Mouse (Mus musculus) hindbrain, embryonic 10.5 days (tissue): ENCODE results near the gene Fam171b. TPM values are rescaled to one million over a fixed set of nuclear protein-coding genes. Genes with fewer than 3 reads are reported as not detected.

ENCODE experiments used
- DNase-seq: peaks from one replicate; pipeline ENCODE4 v3.0.0-alpha.2; 2017; ENCODE audit warnings: low spot score
- H3K27ac ChIP-seq: fragments of 300-500 bp; sonication (generic); 2 replicates; pipeline ENCODE4 v1.5.1; 2016; ENCODE audit warnings: mild to moderate bottlenecking, moderate library complexity
- H3K27me3 ChIP-seq: fragments of 300-500 bp; sonication (generic); 2 replicates; pipeline ENCODE4 v1.6.1; 2016; ENCODE audit warnings: mild to moderate bottlenecking; ENCODE audit not compliant: poor library complexity, insufficient read depth, severe bottlenecking
- H3K36me3 ChIP-seq: fragments of 300-500 bp; sonication (generic); 2 replicates; pipeline ENCODE4 v1.6.1; 2016; ENCODE audit warnings: mild to moderate bottlenecking, moderate library complexity
- H3K4me1 ChIP-seq: fragments of 300-500 bp; sonication (generic); replicated peaks from 2 replicates; pipeline ENCODE4 v1.6.1; 2016; ENCODE audit warnings: mild to moderate bottlenecking
- H3K4me3 ChIP-seq: fragments of 300-500 bp; sonication (generic); 2 replicates; pipeline ENCODE4 v1.5.1; 2016; ENCODE audit warnings: mild to moderate bottlenecking, moderate library complexity
- H3K9me3 ChIP-seq: fragments of 300-500 bp; sonication (generic); 2 replicates; pipeline ENCODE4 v1.6.1; 2016; ENCODE audit warnings: mild to moderate bottlenecking, moderate library complexity
- WGBS: fragments of 180-500 bp; shearing (Covaris S2); methylation state at CpG from one replicate; pipeline ENCODE4 v1.1.7; 2016; 5-methylcytosine and 5-hydroxymethylcytosine counted together
- polyA plus RNA-seq: library from polyadenylated mRNA; unstranded; fragments of >200 nt; fragmentation: Nextera tagmentation; extraction: Ambion mirVana; gene quantifications from 2 replicates; pipeline ENCODE4 v1.2.1, GENCODE M21; 2016

Gene Fam171b
- polyA plus RNA-seq, 1 experiment from 2014 or later: 29.1 TPM

- no peaks in the 10 kb centered on the region for H3K9me3 ChIP-seq
- no peaks in the 10 kb centered on the region for H3K36me3 ChIP-seq
- H3K4me1 ChIP-seq: peaks cover 12% of the 10 kb centered on the region
- H3K4me3 ChIP-seq: no peak overlapping the region
- WGBS: 75% methylated on average over 5 of the region's 5 CpGs
- H3K27me3 ChIP-seq: no peaks in the 10 kb centered on the region
- no peak for DNase-seq
- H3K27ac ChIP-seq: no peak overlapping the region
Measured at GRCm38 (mm10) chr2:83825161-83825560, 12.7 kb downstream of the Fam171b start.

GRCm38 (mm10) chr2:83828895-83829539 is 16.6 kb downstream of the Fam171b start:
- H3K36me3 ChIP-seq: no peaks in the 10 kb centered on the region
- no peaks in the 10 kb centered on the region for H3K9me3 ChIP-seq
- DNase-seq: no peak
- no peaks in the 10 kb centered on the region for H3K27me3 ChIP-seq
- peak overlapping the region; percentile 69 for H3K27ac ChIP-seq
- no peak overlapping the region for H3K4me3 ChIP-seq
- WGBS: 28% methylated on average over 3 of the region's 3 CpGs
- peaks cover 16% of the 10 kb centered on the region for H3K4me1 ChIP-seq

- H3K4me1 ChIP-seq: peaks cover 16% of the 10 kb centered on the region
- WGBS: 76% methylated on average over 4 of the region's 4 CpGs
Measured at GRCm38 (mm10) chr2:83832903-83833302, 20.5 kb downstream of the Fam171b start.

GRCm38 (mm10) chr2:83835313-83836070 is 23.1 kb downstream of the Fam171b start:
- H3K4me3 ChIP-seq: no peak overlapping the region
- WGBS: 69% methylated on average over 10 of the region's 10 CpGs
- H3K9me3 ChIP-seq: no peaks in the 10 kb centered on the region
- H3K36me3 ChIP-seq: no peaks in the 10 kb centered on the region
- H3K27me3 ChIP-seq: no peaks in the 10 kb centered on the region
- 0 out of 2 replicates have a peak overlapping the region, but pooled peaks have one; percentile 23 for H3K27ac ChIP-seq
- no peak for DNase-seq
- peaks cover under 1% of the 10 kb centered on the region; the same call in 1 of the 2 replicates for H3K4me1 ChIP-seq

More at GRCm38 (mm10) chr2:83832903-83833302, 20.5 kb downstream of the Fam171b start:
- H3K27me3 ChIP-seq: no peaks in the 10 kb centered on the region
- H3K36me3 ChIP-seq: no peaks in the 10 kb centered on the region
- no peak overlapping the region for H3K27ac ChIP-seq
- no peak overlapping the region for H3K4me3 ChIP-seq
- DNase-seq: no peak
- H3K9me3 ChIP-seq: no peaks in the 10 kb centered on the region

- H3K27me3 ChIP-seq: no peaks in the 10 kb centered on the region
- H3K4me3 ChIP-seq: no peak overlapping the region
- WGBS: 91% methylated on average over 3 of the region's 3 CpGs
- no peaks in the 10 kb centered on the region for H3K36me3 ChIP-seq
- no peaks in the 10 kb centered on the region for H3K9me3 ChIP-seq
- DNase-seq: no peak
- no peak overlapping the region for H3K27ac ChIP-seq
- H3K4me1 ChIP-seq: no peaks in the 10 kb centered on the region
Measured at GRCm38 (mm10) chr2:83848495-83848894, 36.1 kb downstream of the Fam171b start.

- 90% methylated on average over 10 of the region's 10 CpGs for WGBS
- Histone ChIP-seq H3K9me3 (no peaks in the 10 kb centered on the region), H3K4me1 (no peaks in the 10 kb centered on the region), H3K4me3 (no peak overlapping the region), H3K27me3 (no peaks in the 10 kb centered on the region), H3K36me3 (peaks cover 7% of the 10 kb centered on the region; the same call in 1 of the 2 replicates), H3K27ac (no peak overlapping the region)
- DNase-seq: no peak
Measured at GRCm38 (mm10) chr2:83853423-83853822, 41.0 kb downstream of the Fam171b start.

GRCm38 (mm10) chr2:83856236-83856635 is 43.8 kb downstream of the Fam171b start:
- H3K4me1 ChIP-seq: no peaks in the 10 kb centered on the region
- DNase-seq: no peak
- H3K36me3 ChIP-seq: peaks cover 13% of the 10 kb centered on the region; the same call in 1 of the 2 replicates
- no peaks in the 10 kb centered on the region for H3K9me3 ChIP-seq
- H3K27ac ChIP-seq: no peak overlapping the region
- H3K27me3 ChIP-seq: no peaks in the 10 kb centered on the region
- no peak overlapping the region for H3K4me3 ChIP-seq
- WGBS: 72% methylated on average over 4 of the region's 4 CpGs

GRCm38 (mm10) chr2:83883850-83884420 is 71.5 kb downstream of the Fam171b start:
- Histone ChIP-seq H3K4me3 (no peak overlapping the region), H3K36me3 (peaks cover 17% of the 10 kb centered on the region), H3K9me3 (no peaks in the 10 kb centered on the region), H3K27ac (no peak overlapping the region), H3K27me3 (no peaks in the 10 kb centered on the region), H3K4me1 (no peaks in the 10 kb centered on the region)
- DNase-seq: no peak
- 88% methylated on average over 6 of the region's 6 CpGs for WGBS

GRCm38 (mm10) chr2:83893701-83894100 is 81.3 kb downstream of the Fam171b start:
- Histone ChIP-seq H3K9me3 (no peaks in the 10 kb centered on the region), H3K27ac (no peak overlapping the region), H3K4me1 (no peaks in the 10 kb centered on the region), H3K27me3 (no peaks in the 10 kb centered on the region), H3K4me3 (no peak overlapping the region), H3K36me3 (no peaks in the 10 kb centered on the region)
- 92% methylated on average over 2 of the region's 2 CpGs for WGBS
- DNase-seq: no peak

GRCm38 (mm10) chr2:83901896-83902540 is 89.6 kb downstream of the Fam171b start:
- no peak overlapping the region for H3K27ac ChIP-seq
- H3K9me3 ChIP-seq: no peaks in the 10 kb centered on the region
- no peak for DNase-seq
- H3K4me3 ChIP-seq: no peak overlapping the region
- WGBS: 76% methylated on average over 2 of the region's 2 CpGs
- H3K27me3 ChIP-seq: no peaks in the 10 kb centered on the region
- H3K36me3 ChIP-seq: no peaks in the 10 kb centered on the region
- H3K4me1 ChIP-seq: no peaks in the 10 kb centered on the region

GRCm38 (mm10) chr2:83929478-83930088 is 117.1 kb downstream of the Fam171b start:
- no peaks in the 10 kb centered on the region for H3K4me1 ChIP-seq
- DNase-seq: no peak
- H3K36me3 ChIP-seq: no peaks in the 10 kb centered on the region
- H3K4me3 ChIP-seq: no peak overlapping the region
- H3K27ac ChIP-seq: no peak overlapping the region
- 56% methylated on average over 2 of the region's 2 CpGs for WGBS
- H3K9me3 ChIP-seq: no peaks in the 10 kb centered on the region
- no peaks in the 10 kb centered on the region for H3K27me3 ChIP-seq
